Mouse (Mus musculus) embryonic facial prominence, embryonic 11.5 days (tissue): Measurements from ENCODE around the gene Sox6. TPM values are rescaled to one million over a fixed set of nuclear protein-coding genes. Genes with fewer than 3 reads are reported as not detected.

ENCODE experiments used
- ATAC-seq: fragments of 200-750 bp; cut with Nextera tagmentation; replicated peaks from 2 replicates; pipeline ENCODE4 v1.8.0; 2017; ENCODE audit warnings: low read depth; ENCODE audit not compliant: insufficient number of reproducible peaks, low FRiP score, low TSS enrichment
- DNase-seq: peaks from one replicate; pipeline ENCODE4 v3.0.0-alpha.2; 2015; ENCODE audit warnings: low spot score
- H3K27ac ChIP-seq: fragments of 300-500 bp; sonication (generic); replicated peaks from 2 replicates; pipeline ENCODE4 v1.5.1; 2014; ENCODE audit warnings: mild to moderate bottlenecking, low read depth, low read length, control low read depth
- H3K27me3 ChIP-seq: fragments of 300-500 bp; sonication (generic); 2 replicates; pipeline ENCODE4 v1.6.1; 2014; ENCODE audit warnings: mild to moderate bottlenecking, low read length, moderate library complexity, mixed read lengths; ENCODE audit not compliant: control insufficient read depth, insufficient read depth
- H3K36me3 ChIP-seq: fragments of 300-500 bp; sonication (generic); replicated peaks from 2 replicates; pipeline ENCODE4 v1.6.1; 2014; ENCODE audit warnings: low read depth, mild to moderate bottlenecking, low read length, moderate library complexity, mixed read lengths; ENCODE audit not compliant: control insufficient read depth, insufficient read depth
- H3K4me1 ChIP-seq: fragments of 300-500 bp; sonication (generic); 2 replicates; pipeline ENCODE4 v1.6.1; 2014; ENCODE audit warnings: low read length, mixed read lengths; ENCODE audit not compliant: control insufficient read depth, insufficient read depth
- H3K4me2 ChIP-seq: fragments of 300-500 bp; sonication (generic); 2 replicates; pipeline ENCODE4 v1.6.1; 2014; ENCODE audit warnings: low read depth, mild to moderate bottlenecking, control low read depth, low read length, moderate library complexity
- H3K4me3 ChIP-seq: fragments of 300-500 bp; sonication (generic); 2 replicates; pipeline ENCODE4 v1.5.1; 2014; ENCODE audit warnings: low read depth, low read length, control low read depth
- H3K9ac ChIP-seq: fragments of 300-500 bp; sonication (generic); replicated peaks from 2 replicates; pipeline ENCODE4 v1.6.1; 2014; ENCODE audit warnings: mild to moderate bottlenecking, control low read depth, low read length
- H3K9me3 ChIP-seq: fragments of 300-500 bp; sonication (generic); replicated peaks from 2 replicates; pipeline ENCODE4 v1.6.1; 2016; ENCODE audit warnings: mild to moderate bottlenecking, low read length, inconsistent platforms, mixed read lengths; ENCODE audit not compliant: control insufficient read depth
- WGBS: fragments of 180-500 bp; shearing (Covaris S2); extraction: QIAGEN DNeasy Blood & Tissue Kit; methylation state at CpG from one replicate; pipeline ENCODE4 v1.1.7; 2014; 5-methylcytosine and 5-hydroxymethylcytosine counted together
- polyA plus RNA-seq: library from polyadenylated mRNA; unstranded; fragments of >200 nt; fragmentation: Nextera tagmentation; extraction: Ambion mirVana; gene quantifications from 2 replicates; pipeline ENCODE4 v1.2.1, GENCODE M21; 2014

Sox6 gene
- polyA plus RNA-seq, 1 experiment from 2014 or later, result 29.2 TPM

- no peaks in the 10 kb centered on the region for H3K9me3 ChIP-seq
- no peaks in the 10 kb centered on the region for H3K36me3 ChIP-seq
- H3K4me3 ChIP-seq, result no peak overlapping the region
- H3K4me1 ChIP-seq, result no peaks in the 10 kb centered on the region
- ATAC-seq (no peak), DNase-seq (no peak)
- no peaks in the 10 kb centered on the region for H3K27me3 ChIP-seq
- no peak overlapping the region for H3K27ac ChIP-seq
- H3K4me2 ChIP-seq, result no peak overlapping the region
- H3K9ac ChIP-seq, result no peak overlapping the region
- WGBS, result 88% methylated on average over 4 of the region's 4 CpGs
These were observed 492.8 kb downstream of the Sox6 start for GRCm38 (mm10) chr7:115545585-115546374.

GRCm38 (mm10) chr7:115543596-115543995 lies 495.0 kb downstream of the Sox6 start:
- ATAC-seq, result no peak
- WGBS, result 72% methylated on average over 4 of the region's 4 CpGs
- no peak overlapping the region for H3K4me2 ChIP-seq
- H3K27ac ChIP-seq, result no peak overlapping the region
- H3K36me3 ChIP-seq, result no peaks in the 10 kb centered on the region
- H3K27me3 ChIP-seq, result no peaks in the 10 kb centered on the region
- no peaks in the 10 kb centered on the region for H3K4me1 ChIP-seq
- DNase-seq, result no peak
- no peak overlapping the region for H3K9ac ChIP-seq
- H3K4me3 ChIP-seq, result no peak overlapping the region
- no peaks in the 10 kb centered on the region for H3K9me3 ChIP-seq

GRCm38 (mm10) chr7:115540261-115540660 lies 498.3 kb downstream of the Sox6 start:
- H3K9ac ChIP-seq, result no peak overlapping the region
- WGBS, result 16% methylated on average over 2 of the region's 2 CpGs
- DNase-seq, result no peak

GRCm38 (mm10) chr7:115539003-115539402 lies 499.6 kb downstream of the Sox6 start:
- WGBS, result 43% methylated on average over 9 of the region's 9 CpGs
- DNase-seq (no peak), ATAC-seq (no peak)
- no peak overlapping the region for H3K4me3 ChIP-seq
- H3K27ac ChIP-seq, result no peak overlapping the region
- no peaks in the 10 kb centered on the region for H3K36me3 ChIP-seq
- no peaks in the 10 kb centered on the region for H3K9me3 ChIP-seq
- no peaks in the 10 kb centered on the region for H3K4me1 ChIP-seq
- H3K27me3 ChIP-seq, result no peaks in the 10 kb centered on the region
- no peak overlapping the region for H3K9ac ChIP-seq
- no peak overlapping the region for H3K4me2 ChIP-seq

More at GRCm38 (mm10) chr7:115540261-115540660, 498.3 kb downstream of the Sox6 start:
- Histone ChIP-seq H3K27me3 (no peaks in the 10 kb centered on the region), H3K4me1 (no peaks in the 10 kb centered on the region), H3K9me3 (no peaks in the 10 kb centered on the region), H3K4me3 (no peak overlapping the region), H3K36me3 (no peaks in the 10 kb centered on the region), H3K4me2 (no peak overlapping the region), H3K27ac (no peak overlapping the region)
- no peak for ATAC-seq

- Histone ChIP-seq H3K9ac (no peak overlapping the region), H3K4me1 (no peaks in the 10 kb centered on the region), H3K27me3 (no peaks in the 10 kb centered on the region), H3K4me2 (no peak overlapping the region), H3K27ac (no peak overlapping the region), H3K9me3 (no peaks in the 10 kb centered on the region), H3K4me3 (no peak overlapping the region), H3K36me3 (no peaks in the 10 kb centered on the region)
- no peak for DNase-seq
- WGBS, result 93% methylated on average over 3 of the region's 3 CpGs
- ATAC-seq, result no peak
These were observed 501.0 kb downstream of the Sox6 start for GRCm38 (mm10) chr7:115537636-115538035.

- Histone ChIP-seq H3K9ac (no peak overlapping the region), H3K27me3 (no peaks in the 10 kb centered on the region), H3K4me2 (no peak overlapping the region), H3K36me3 (no peaks in the 10 kb centered on the region), H3K4me3 (no peak overlapping the region), H3K9me3 (no peaks in the 10 kb centered on the region), H3K4me1 (no peaks in the 10 kb centered on the region), H3K27ac (no peak overlapping the region)
- 85% methylated on average over 3 of the region's 3 CpGs for WGBS
- ATAC-seq, result no peak
- DNase-seq, result no peak
These were observed 502.1 kb downstream of the Sox6 start for GRCm38 (mm10) chr7:115536521-115536920.

- no peaks in the 10 kb centered on the region for H3K36me3 ChIP-seq
- no peak overlapping the region for H3K4me2 ChIP-seq
- H3K9me3 ChIP-seq, result no peaks in the 10 kb centered on the region
- no peaks in the 10 kb centered on the region for H3K27me3 ChIP-seq
- no peak for ATAC-seq
- no peak for DNase-seq
- no peak overlapping the region for H3K4me3 ChIP-seq
- 63% methylated on average over 1 of the region's 1 CpGs for WGBS
- H3K4me1 ChIP-seq, result no peaks in the 10 kb centered on the region
- no peak overlapping the region for H3K27ac ChIP-seq
- H3K9ac ChIP-seq, result no peak overlapping the region
These were observed 506.7 kb downstream of the Sox6 start for GRCm38 (mm10) chr7:115531875-115532274.

- no peaks in the 10 kb centered on the region for H3K27me3 ChIP-seq
- no peak for DNase-seq
- no peaks in the 10 kb centered on the region for H3K4me1 ChIP-seq
- H3K4me2 ChIP-seq, result no peak overlapping the region
- H3K36me3 ChIP-seq, result no peaks in the 10 kb centered on the region
- no peaks in the 10 kb centered on the region for H3K9me3 ChIP-seq
- no peak overlapping the region for H3K4me3 ChIP-seq
- no peak overlapping the region for H3K27ac ChIP-seq
- no peak for ATAC-seq
- H3K9ac ChIP-seq, result no peak overlapping the region
- 65% methylated on average over 2 of the region's 2 CpGs for WGBS
These were observed 507.4 kb downstream of the Sox6 start for GRCm38 (mm10) chr7:115531217-115531616.
